Mouse (Mus musculus) C2C12 (cell line): ENCODE measurements around the gene Ggt1.
A peak's percentile ranks its signal among the peaks of the same experiment; 100 is the strongest.

Experiments used
- CTCF ChIP-seq: IDR thresholded peaks from one replicate; pipeline ENCODE4 v1.5.1; 2011; ENCODE audit not compliant: control insufficient read depth, insufficient read depth, insufficient read length
- MAX ChIP-seq: IDR thresholded peaks from one replicate; pipeline ENCODE4 v1.6.1; 2011; ENCODE audit warnings: mild to moderate bottlenecking, control low read depth
- USF1 ChIP-seq: IDR thresholded peaks from one replicate; pipeline ENCODE4 v1.6.1; 2011; ENCODE audit warnings: low read depth, mild to moderate bottlenecking, control low read depth, moderate library complexity

GRCm38 (mm10) chr10:75548486-75548885 lies 12.9 kb upstream of the Ggt1 start:
- TF ChIP-seq MAX (peak; percentile 56), CTCF (no peak), USF1 (no peak)
